Mouse (Mus musculus) embryonic facial prominence, embryonic 10.5 days (tissue): ENCODE measurements around the gene Fcf1. TPM values are rescaled to one million over a fixed set of nuclear protein-coding genes. Genes with fewer than 3 reads are reported as not detected.

Experiments
- DNase-seq: peaks from one replicate; pipeline ENCODE4 v3.0.0-alpha.2; 2017; ENCODE audit warnings: low spot score
- H3K27ac ChIP-seq: fragments of 300-500 bp; sonication (generic); replicated peaks from 2 replicates; pipeline ENCODE4 v1.5.1; 2016; ENCODE audit warnings: mild to moderate bottlenecking
- H3K27me3 ChIP-seq: fragments of 300-500 bp; sonication (generic); replicated peaks from 2 replicates; pipeline ENCODE4 v1.6.1; 2016; ENCODE audit warnings: low read depth, mild to moderate bottlenecking; ENCODE audit not compliant: poor library complexity, severe bottlenecking
- H3K36me3 ChIP-seq: fragments of 300-500 bp; sonication (generic); replicated peaks from 2 replicates; pipeline ENCODE4 v1.6.1; 2016; ENCODE audit warnings: mild to moderate bottlenecking, moderate library complexity
- H3K4me1 ChIP-seq: fragments of 300-500 bp; sonication (generic); 2 replicates; pipeline ENCODE4 v1.6.1; 2016
- H3K4me3 ChIP-seq: fragments of 300-500 bp; sonication (generic); 2 replicates; pipeline ENCODE4 v1.5.1; 2016; ENCODE audit warnings: mild to moderate bottlenecking, moderate library complexity
- H3K9me3 ChIP-seq: fragments of 300-500 bp; sonication (generic); 2 replicates; pipeline ENCODE4 v1.6.1; 2016; ENCODE audit warnings: mild to moderate bottlenecking
- WGBS: fragments of 180-500 bp; shearing (Covaris S2); methylation state at CpG from one replicate; pipeline ENCODE4 v1.1.7; 2016; 5-methylcytosine and 5-hydroxymethylcytosine counted together
- polyA plus RNA-seq: library from polyadenylated mRNA; unstranded; fragments of >200 nt; fragmentation: Nextera tagmentation; extraction: Ambion mirVana; gene quantifications from 2 replicates; pipeline ENCODE4 v1.2.1, GENCODE M21; 2016

Fcf1 gene
- polyA plus RNA-seq, 1 experiment from 2014 or later = 191 TPM

GRCm38 (mm10) chr12:84989456-84989855 lies 18.8 kb downstream of the Fcf1 start:
- WGBS = 78% methylated on average over 4 of the region's 4 CpGs
- Histone ChIP-seq H3K27ac (no peak overlapping the region), H3K9me3 (no peaks in the 10 kb centered on the region), H3K36me3 (peaks cover 10% of the 10 kb centered on the region), H3K4me1 (no peaks in the 10 kb centered on the region), H3K27me3 (no peaks in the 10 kb centered on the region), H3K4me3 (no peak overlapping the region)
- no peak for DNase-seq

- peak overlapping the region; percentile 100 for H3K4me3 ChIP-seq
- peak overlapping the region; percentile 96; the same call in 1 of the 2 replicates for H3K27ac ChIP-seq
- no peaks in the 10 kb centered on the region for H3K9me3 ChIP-seq
- H3K36me3 ChIP-seq = peaks cover 18% of the 10 kb centered on the region
- peak; percentile 10 for DNase-seq
- 88% methylated on average over 9 of the region's 9 CpGs for WGBS
- no peaks in the 10 kb centered on the region for H3K27me3 ChIP-seq
- peaks cover 22% of the 10 kb centered on the region for H3K4me1 ChIP-seq
These were observed 24.5 kb downstream of the Fcf1 start for GRCm38 (mm10) chr12:84995112-84995761.

GRCm38 (mm10) chr12:84996083-84996496 lies 25.4 kb downstream of the Fcf1 start, which contains the start of gene Ylpm1:
Gene Ylpm1 (plus strand): TSS chr12:84996321.
- peak; percentile 96 for DNase-seq
- H3K4me3 ChIP-seq = peak within 1 kb of the TSS; percentile 100
- H3K27me3 ChIP-seq = no peaks in the 10 kb centered on the region
- under 1% methylated on average over 45 of the region's 45 CpGs for WGBS
- H3K36me3 ChIP-seq = peaks cover 27% of the 10 kb centered on the region
- no peaks in the 10 kb centered on the region for H3K9me3 ChIP-seq
- peak within 1 kb of the TSS; percentile 96 for H3K27ac ChIP-seq
- H3K4me1 ChIP-seq = peaks cover 22% of the 10 kb centered on the region

- no peak for DNase-seq
- under 1% methylated on average over 44 of the region's 44 CpGs for WGBS
- peaks cover 30% of the 10 kb centered on the region for H3K36me3 ChIP-seq
- H3K27ac ChIP-seq = peak overlapping the region; percentile 96
- H3K27me3 ChIP-seq = no peaks in the 10 kb centered on the region
- H3K4me1 ChIP-seq = peaks cover 22% of the 10 kb centered on the region
- H3K9me3 ChIP-seq = no peaks in the 10 kb centered on the region
- H3K4me3 ChIP-seq = peak overlapping the region; percentile 100
These were observed 26.1 kb downstream of the Fcf1 start for GRCm38 (mm10) chr12:84996501-84997398.

DNA sequence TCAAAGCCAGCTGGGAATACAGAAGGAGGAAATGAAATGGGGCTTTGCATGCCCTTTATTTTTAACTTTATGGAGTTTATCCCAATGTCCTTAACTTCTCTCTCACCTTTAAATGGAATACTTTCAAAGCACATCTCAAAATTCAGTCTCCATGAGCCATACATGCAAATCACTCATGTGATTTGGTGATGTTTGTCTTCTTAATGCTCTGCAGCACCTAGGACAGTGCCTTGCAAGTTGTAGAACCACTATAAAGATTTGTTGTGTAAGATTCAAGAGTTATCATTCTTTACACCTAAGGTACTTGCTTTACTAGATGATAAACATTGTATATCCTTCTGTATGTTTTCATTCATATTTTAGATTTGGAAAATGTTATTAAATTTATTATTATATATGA lies 28.4 kb downstream of the Fcf1 start:
- Histone ChIP-seq H3K4me1 (peaks cover 22% of the 10 kb centered on the region), H3K27ac (no peak overlapping the region), H3K4me3 (peak overlapping the region; percentile 100), H3K27me3 (no peaks in the 10 kb centered on the region), H3K9me3 (peaks cover 8% of the 10 kb centered on the region; the same call in 1 of the 2 replicates), H3K36me3 (peaks cover 53% of the 10 kb centered on the region)
- no peak for DNase-seq

- no peak overlapping the region for H3K4me3 ChIP-seq
- H3K27ac ChIP-seq = no peak overlapping the region
- DNase-seq = no peak
- H3K27me3 ChIP-seq = no peaks in the 10 kb centered on the region
- peaks cover 69% of the 10 kb centered on the region for H3K36me3 ChIP-seq
- H3K9me3 ChIP-seq = peaks cover 10% of the 10 kb centered on the region; the same call in 1 of the 2 replicates
- no peaks in the 10 kb centered on the region for H3K4me1 ChIP-seq
- 95% methylated on average over 1 of the region's 1 CpGs for WGBS
These were observed 35.5 kb downstream of the Fcf1 start for GRCm38 (mm10) chr12:85006206-85006605.

DNA sequence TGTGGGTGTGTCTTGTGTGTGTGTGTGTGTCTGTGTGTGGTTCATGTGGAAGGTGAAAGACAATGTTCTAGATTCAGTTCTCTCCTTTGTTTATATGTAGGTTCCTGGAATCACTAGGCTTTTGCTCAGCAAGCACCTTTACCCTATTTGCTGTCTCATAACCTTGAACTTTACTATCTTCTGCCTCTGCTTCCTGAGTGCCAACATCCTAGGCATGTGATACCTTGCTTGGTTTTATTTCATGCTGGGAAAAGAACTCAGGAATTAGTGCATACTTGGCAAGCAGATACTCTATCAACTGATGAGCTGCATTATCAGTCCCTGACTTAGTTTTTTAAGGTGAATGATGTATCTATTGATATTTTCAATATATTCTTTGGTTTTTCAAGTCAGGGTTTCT lies 36.3 kb downstream of the Fcf1 start:
- Histone ChIP-seq H3K27me3 (no peaks in the 10 kb centered on the region), H3K36me3 (peaks cover 72% of the 10 kb centered on the region), H3K4me3 (no peak overlapping the region), H3K9me3 (peaks cover 10% of the 10 kb centered on the region; the same call in 1 of the 2 replicates), H3K4me1 (no peaks in the 10 kb centered on the region), H3K27ac (no peak overlapping the region)
- no peak for DNase-seq

DNA sequence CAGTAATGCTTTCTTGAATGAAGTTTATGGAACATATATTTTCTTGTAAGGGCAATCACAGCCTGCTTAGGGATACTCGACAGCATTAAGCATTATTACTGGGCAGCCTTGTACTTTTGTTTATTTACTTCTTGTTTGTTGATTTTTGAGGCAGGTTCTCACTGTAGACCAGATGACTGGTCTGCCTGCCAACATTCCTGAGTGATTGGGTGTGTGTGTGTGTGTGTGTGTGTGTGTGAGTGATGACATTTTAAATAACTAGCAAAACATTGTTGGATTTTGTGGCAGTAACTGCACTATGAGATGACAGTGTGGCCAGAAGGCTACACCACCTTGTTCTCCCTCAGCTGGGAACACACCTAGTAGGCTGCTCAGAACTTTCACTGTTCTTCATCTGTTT lies 39.1 kb downstream of the Fcf1 start:
- H3K9me3 ChIP-seq = 0 out of 2 replicates have a peak, but pooled peaks cover 2% of the 10 kb centered on the region
- H3K27ac ChIP-seq = no peak overlapping the region
- 97% methylated on average over 1 of the region's 1 CpGs for WGBS
- H3K4me3 ChIP-seq = no peak overlapping the region
- H3K27me3 ChIP-seq = no peaks in the 10 kb centered on the region
- DNase-seq = no peak
- H3K4me1 ChIP-seq = no peaks in the 10 kb centered on the region
- peaks cover 72% of the 10 kb centered on the region for H3K36me3 ChIP-seq

DNA sequence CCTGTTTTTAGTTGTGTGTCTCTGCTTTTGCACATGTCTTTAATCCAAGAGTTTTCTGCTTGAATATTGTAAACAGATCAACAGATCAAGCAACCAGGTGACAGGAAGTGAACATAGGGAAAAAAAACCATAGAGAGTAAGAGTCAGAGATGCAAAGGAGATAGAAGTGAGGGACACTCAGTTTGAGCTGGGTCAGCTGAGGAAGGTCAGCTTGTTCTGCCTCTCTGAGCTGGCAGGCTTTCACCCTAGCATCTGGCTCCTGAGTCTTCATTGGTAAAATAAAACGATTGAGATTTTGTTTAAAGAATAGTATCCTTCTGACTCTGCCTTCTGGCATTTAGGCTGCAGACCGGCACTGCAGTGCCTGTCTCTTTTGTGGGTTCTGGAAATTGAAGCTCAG lies 39.8 kb downstream of the Fcf1 start:
- peaks cover 72% of the 10 kb centered on the region for H3K36me3 ChIP-seq
- no peak overlapping the region for H3K27ac ChIP-seq
- no peaks in the 10 kb centered on the region for H3K27me3 ChIP-seq
- no peaks in the 10 kb centered on the region for H3K9me3 ChIP-seq
- no peaks in the 10 kb centered on the region for H3K4me1 ChIP-seq
- WGBS = 92% methylated on average over 2 of the region's 2 CpGs
- H3K4me3 ChIP-seq = no peak overlapping the region
- no peak for DNase-seq

DNA sequence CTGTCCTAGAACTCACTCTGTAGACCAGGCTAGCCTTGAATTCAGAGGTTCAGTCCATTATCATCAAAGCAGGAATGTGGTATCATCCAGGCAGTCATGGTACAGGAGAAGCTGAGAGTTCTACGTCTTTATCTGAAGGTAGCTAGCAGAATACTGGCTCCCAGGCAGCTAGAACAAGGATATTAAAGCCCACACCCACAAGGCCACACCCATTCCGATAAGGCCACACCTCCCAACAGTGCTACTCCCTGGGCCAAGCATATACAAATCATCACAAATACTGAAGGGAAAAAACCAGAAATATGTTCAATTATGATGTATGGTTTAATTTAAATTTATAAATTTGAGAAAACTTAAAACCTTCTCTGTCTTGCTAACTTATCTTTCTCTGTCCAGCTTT lies 41.5 kb downstream of the Fcf1 start:
- H3K36me3 ChIP-seq = peaks cover 73% of the 10 kb centered on the region

DNA sequence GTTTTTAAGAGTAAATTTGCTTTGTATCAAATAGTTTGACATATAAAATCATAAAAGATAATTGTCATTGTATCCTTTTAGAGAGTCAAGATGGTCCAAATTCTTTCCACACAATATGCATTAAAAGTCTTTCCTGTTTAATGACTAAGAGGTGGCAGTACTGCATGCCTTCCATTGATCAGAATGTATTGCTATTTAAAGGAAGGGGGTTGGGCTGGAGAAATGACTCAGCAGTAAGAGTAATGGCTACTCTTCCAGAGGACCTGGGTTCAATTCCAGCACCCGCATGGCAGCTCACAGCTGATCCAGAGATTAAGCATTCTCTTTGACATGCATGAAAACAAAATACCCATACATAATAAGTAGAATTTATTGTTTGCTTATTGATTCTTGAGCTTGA lies 51.4 kb downstream of the Fcf1 start:
- Histone ChIP-seq H3K27ac (no peak overlapping the region), H3K36me3 (peaks cover 57% of the 10 kb centered on the region), H3K4me1 (no peaks in the 10 kb centered on the region), H3K9me3 (no peaks in the 10 kb centered on the region), H3K27me3 (no peaks in the 10 kb centered on the region), H3K4me3 (no peak overlapping the region)
- 97% methylated on average over 1 of the region's 1 CpGs for WGBS
- no peak for DNase-seq

More for the DNA sequence above, 41.5 kb downstream of the Fcf1 start:
- no peak for DNase-seq
- H3K27ac ChIP-seq = no peak overlapping the region
- 87% methylated on average over 2 of the region's 2 CpGs for WGBS
- H3K9me3 ChIP-seq = no peaks in the 10 kb centered on the region
- no peaks in the 10 kb centered on the region for H3K4me1 ChIP-seq
- H3K4me3 ChIP-seq = no peak overlapping the region
- H3K27me3 ChIP-seq = no peaks in the 10 kb centered on the region

GRCm38 (mm10) chr12:85032710-85033109 lies 62.0 kb downstream of the Fcf1 start:
- Histone ChIP-seq H3K27me3 (no peaks in the 10 kb centered on the region), H3K36me3 (peaks cover 93% of the 10 kb centered on the region), H3K27ac (no peak overlapping the region), H3K9me3 (no peaks in the 10 kb centered on the region; the same call in 1 of the 2 replicates), H3K4me3 (no peak overlapping the region), H3K4me1 (no peaks in the 10 kb centered on the region)
- WGBS = 96% methylated on average over 2 of the region's 2 CpGs
- peak; percentile 18 for DNase-seq
